Mouse (Mus musculus): ENCODE data around the gene Kmt2c. TPM values are rescaled to one million over a fixed set of nuclear protein-coding genes. Genes with fewer than 3 reads are reported as not detected.

Kmt2c gene
- polyA plus RNA-seq (2012; rRNA removed) = 37.7 and 38.3 TPM in 2 replicates

DNA sequence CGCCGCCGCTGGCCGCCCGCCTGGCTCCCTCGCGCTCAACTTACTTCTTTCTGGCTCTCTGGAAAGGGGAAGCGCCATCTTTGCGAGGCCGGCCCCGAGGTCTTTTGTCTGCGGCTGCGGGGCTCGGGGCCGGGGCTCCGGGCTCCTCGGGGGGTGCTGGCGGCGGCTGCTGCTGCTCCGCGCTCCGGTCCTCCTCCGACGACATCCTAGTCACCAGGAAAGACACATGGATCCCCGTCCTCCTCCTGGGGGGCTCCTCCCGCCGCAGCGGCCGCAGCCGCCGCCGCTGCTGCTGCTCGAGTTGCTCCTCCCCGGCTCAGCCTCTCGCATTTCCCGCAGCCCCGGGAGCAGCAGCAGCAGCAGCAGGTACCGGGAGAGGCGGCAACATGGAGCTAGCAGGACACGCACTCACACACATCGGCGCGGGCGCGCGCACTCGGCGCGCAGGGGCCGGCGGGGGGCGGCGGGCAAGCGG, at the start of gene Kmt2c:
Gene Kmt2c, minus strand, starts transcription at position 438 of the 475 bp plus-strand sequence.
- Histone ChIP-seq H3K27ac (ENCODE audit: insufficient read depth, low read length) (peak within 1 kb of the TSS; percentile 99), H3K4me3 (ENCODE audit: insufficient read depth, low read length) (peak within 1 kb of the TSS; percentile 85), H3K4me1 (ENCODE audit: control insufficient read depth, insufficient read depth, low read length) (peaks cover 3% of the 10 kb centered on the region; the same call in 1 of the 2 replicates)
- TF ChIP-seq CTCF (IDR thresholded peaks at IDR 0.05; ENCODE audit: extremely low read depth, insufficient read depth, low read length) (no peak), POLR2A (IDR thresholded peaks at IDR 0.05; ENCODE audit: extremely low read depth, insufficient read depth, low read length) (peak; percentile 69; the same call in 1 of the 2 replicates)

- Histone ChIP-seq H3K4me3 (ENCODE audit: insufficient read depth, low read length) (no peak overlapping the region), H3K27ac (ENCODE audit: insufficient read depth, low read length) (no peak overlapping the region), H3K4me1 (ENCODE audit: control insufficient read depth, insufficient read depth, low read length) (no peaks in the 10 kb centered on the region)
- TF ChIP-seq CTCF (IDR thresholded peaks at IDR 0.05; ENCODE audit: extremely low read depth, insufficient read depth, low read length) (no peak), POLR2A (IDR thresholded peaks at IDR 0.05; ENCODE audit: extremely low read depth, insufficient read depth, low read length) (no peak)
These were observed 48.3 kb upstream of the Kmt2c start for GRCm38 (mm10) chr5:25546912-25547311.

- TF ChIP-seq CTCF (IDR thresholded peaks at IDR 0.05; ENCODE audit: extremely low read depth, insufficient read depth, low read length) (no peak), POLR2A (IDR thresholded peaks at IDR 0.05; ENCODE audit: extremely low read depth, insufficient read depth, low read length) (no peak)
- no peak overlapping the region for H3K27ac ChIP-seq (ENCODE audit: insufficient read depth, low read length)
- H3K4me3 ChIP-seq (ENCODE audit: insufficient read depth, low read length) = no peak overlapping the region
- no peaks in the 10 kb centered on the region for H3K4me1 ChIP-seq (ENCODE audit: control insufficient read depth, insufficient read depth, low read length)
These were observed 46.0 kb upstream of the Kmt2c start for GRCm38 (mm10) chr5:25544566-25544965.

- no peak for TF ChIP-seq CTCF (IDR thresholded peaks at IDR 0.05; ENCODE audit: extremely low read depth, insufficient read depth, low read length)
- TF ChIP-seq POLR2A (IDR thresholded peaks at IDR 0.05; ENCODE audit: extremely low read depth, insufficient read depth, low read length) = no peak
- Histone ChIP-seq H3K4me1 (ENCODE audit: control insufficient read depth, insufficient read depth, low read length) (no peaks in the 10 kb centered on the region), H3K4me3 (ENCODE audit: insufficient read depth, low read length) (no peak overlapping the region), H3K27ac (ENCODE audit: insufficient read depth, low read length) (no peak overlapping the region)
These were observed 45.5 kb upstream of the Kmt2c start for GRCm38 (mm10) chr5:25544061-25544460.

DNA sequence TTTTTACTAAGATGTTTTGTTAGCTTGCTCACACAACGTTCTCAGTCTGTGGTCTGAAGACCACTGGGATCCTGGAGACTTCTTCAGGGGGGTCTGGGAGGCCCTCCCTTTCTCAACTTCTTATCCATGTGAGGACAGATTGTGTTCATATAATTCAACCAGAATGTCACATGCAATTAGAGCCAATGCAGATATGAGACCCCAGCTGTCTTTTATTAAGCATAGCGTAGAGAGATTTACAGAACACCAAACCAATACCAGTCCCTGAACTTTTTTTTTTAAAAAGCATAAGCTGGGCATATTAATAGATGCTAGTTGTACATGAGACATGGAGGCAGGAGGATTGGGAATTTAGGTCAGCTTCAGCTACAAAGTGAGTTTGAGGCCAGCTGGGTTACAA, 43.1 kb upstream of the Kmt2c start:
- H3K4me1 ChIP-seq (ENCODE audit: control insufficient read depth, insufficient read depth, low read length) = no peaks in the 10 kb centered on the region
- H3K27ac ChIP-seq (ENCODE audit: insufficient read depth, low read length) = no peak overlapping the region
- no peak overlapping the region for H3K4me3 ChIP-seq (ENCODE audit: insufficient read depth, low read length)
- TF ChIP-seq POLR2A (IDR thresholded peaks at IDR 0.05; ENCODE audit: extremely low read depth, insufficient read depth, low read length) (no peak), CTCF (IDR thresholded peaks at IDR 0.05; ENCODE audit: extremely low read depth, insufficient read depth, low read length) (no peak)

DNA sequence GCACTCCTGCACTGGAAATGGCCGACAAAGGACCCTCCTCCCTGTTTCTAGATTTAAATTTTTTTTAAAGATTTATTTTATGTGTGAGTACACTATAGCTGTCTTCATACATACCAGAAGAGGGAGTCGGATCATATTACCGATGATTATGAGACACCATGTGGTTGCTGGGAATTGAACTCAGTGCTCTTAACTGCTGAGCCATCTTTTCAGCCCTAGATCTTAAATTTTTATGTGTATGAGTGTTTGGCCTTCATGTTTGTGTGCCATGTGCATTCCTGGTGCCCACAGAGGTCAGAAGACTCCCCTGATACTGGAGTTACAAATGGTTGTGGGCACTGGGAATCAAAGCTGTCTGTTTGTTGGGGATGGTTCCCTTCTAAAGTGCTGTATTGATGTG, 42.3 kb upstream of the Kmt2c start:
- TF ChIP-seq POLR2A (IDR thresholded peaks at IDR 0.05; ENCODE audit: extremely low read depth, insufficient read depth, low read length) (no peak), CTCF (IDR thresholded peaks at IDR 0.05; ENCODE audit: extremely low read depth, insufficient read depth, low read length) (no peak)
- Histone ChIP-seq H3K4me3 (ENCODE audit: insufficient read depth, low read length) (no peak overlapping the region), H3K27ac (ENCODE audit: insufficient read depth, low read length) (no peak overlapping the region), H3K4me1 (ENCODE audit: control insufficient read depth, insufficient read depth, low read length) (no peaks in the 10 kb centered on the region)

DNA sequence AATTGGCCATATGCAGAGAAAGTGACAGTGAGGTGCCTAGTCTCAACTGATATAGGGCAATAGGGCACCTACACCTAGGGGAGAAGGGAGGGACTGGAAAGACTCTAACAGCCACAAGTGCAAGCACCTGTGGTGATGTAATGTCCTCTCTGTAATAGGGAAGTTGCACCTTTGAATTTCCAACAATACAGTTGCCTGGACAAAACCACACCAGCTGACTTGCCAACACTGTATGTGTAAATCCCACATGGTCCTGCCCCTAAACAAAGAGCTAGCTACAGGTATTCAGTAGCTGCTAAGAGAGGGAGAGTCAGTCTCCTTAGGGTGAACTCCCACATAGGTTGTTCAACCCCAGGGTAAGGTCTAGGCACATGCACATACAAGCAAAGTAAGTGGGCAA, 41.8 kb upstream of the Kmt2c start:
- H3K27ac ChIP-seq (ENCODE audit: insufficient read depth, low read length) = no peak overlapping the region
- no peaks in the 10 kb centered on the region for H3K4me1 ChIP-seq (ENCODE audit: control insufficient read depth, insufficient read depth, low read length)
- no peak overlapping the region for H3K4me3 ChIP-seq (ENCODE audit: insufficient read depth, low read length)
- TF ChIP-seq POLR2A (IDR thresholded peaks at IDR 0.05; ENCODE audit: extremely low read depth, insufficient read depth, low read length) (no peak), CTCF (IDR thresholded peaks at IDR 0.05; ENCODE audit: extremely low read depth, insufficient read depth, low read length) (no peak)

DNA sequence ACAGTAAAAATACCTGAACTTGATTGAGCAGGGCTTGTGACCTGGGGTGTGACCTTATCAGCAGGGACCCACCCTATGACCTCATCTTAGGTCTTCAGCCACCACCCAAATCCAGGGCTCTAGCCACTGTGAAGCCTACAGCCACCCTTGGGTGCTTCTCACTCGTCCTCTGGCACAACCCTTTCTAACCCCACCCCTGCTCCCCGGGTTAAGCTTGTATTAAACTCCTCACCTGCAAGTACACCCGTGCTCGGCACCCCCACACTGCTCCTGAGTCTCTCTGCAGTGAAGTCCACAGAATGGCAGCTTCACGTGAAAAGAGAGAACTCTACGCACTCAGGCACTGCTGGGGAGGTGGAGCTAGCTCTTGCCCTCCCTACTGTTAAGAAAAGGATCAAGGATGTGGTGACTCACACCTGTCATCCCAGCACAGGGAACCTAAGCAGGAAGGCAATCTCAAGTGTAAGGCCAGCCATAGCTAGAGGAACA, 38.4 kb upstream of the Kmt2c start:
- TF ChIP-seq POLR2A (IDR thresholded peaks at IDR 0.05; ENCODE audit: extremely low read depth, insufficient read depth, low read length) (no peak), CTCF (IDR thresholded peaks at IDR 0.05; ENCODE audit: extremely low read depth, insufficient read depth, low read length) (no peak)
- H3K4me1 ChIP-seq (ENCODE audit: control insufficient read depth, insufficient read depth, low read length) = no peaks in the 10 kb centered on the region
- no peak overlapping the region for H3K27ac ChIP-seq (ENCODE audit: insufficient read depth, low read length)
- no peak overlapping the region for H3K4me3 ChIP-seq (ENCODE audit: insufficient read depth, low read length)

DNA sequence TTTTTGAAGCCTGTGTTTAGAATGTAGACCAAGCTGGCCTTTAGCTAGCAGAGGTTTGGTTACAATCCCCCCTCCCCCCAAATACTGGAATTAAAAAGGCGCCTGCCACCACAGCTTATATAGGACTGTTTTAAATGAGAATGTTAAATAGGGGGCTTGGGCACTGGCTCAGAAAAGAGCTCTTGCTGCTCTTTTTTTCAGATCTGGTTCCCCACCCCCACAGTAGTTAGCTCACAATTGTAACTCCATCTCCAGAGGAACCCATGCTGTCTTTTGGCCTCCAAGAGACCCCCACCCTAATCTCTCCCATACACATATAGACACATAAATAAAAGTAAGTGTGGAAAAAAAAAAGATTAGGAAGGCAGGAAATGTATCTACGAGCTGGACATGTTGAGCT, 37.9 kb upstream of the Kmt2c start:
- Histone ChIP-seq H3K4me3 (ENCODE audit: insufficient read depth, low read length) (no peak overlapping the region), H3K4me1 (ENCODE audit: control insufficient read depth, insufficient read depth, low read length) (no peaks in the 10 kb centered on the region), H3K27ac (ENCODE audit: insufficient read depth, low read length) (no peak overlapping the region)
- TF ChIP-seq CTCF (IDR thresholded peaks at IDR 0.05; ENCODE audit: extremely low read depth, insufficient read depth, low read length) (no peak), POLR2A (IDR thresholded peaks at IDR 0.05; ENCODE audit: extremely low read depth, insufficient read depth, low read length) (no peak)

DNA sequence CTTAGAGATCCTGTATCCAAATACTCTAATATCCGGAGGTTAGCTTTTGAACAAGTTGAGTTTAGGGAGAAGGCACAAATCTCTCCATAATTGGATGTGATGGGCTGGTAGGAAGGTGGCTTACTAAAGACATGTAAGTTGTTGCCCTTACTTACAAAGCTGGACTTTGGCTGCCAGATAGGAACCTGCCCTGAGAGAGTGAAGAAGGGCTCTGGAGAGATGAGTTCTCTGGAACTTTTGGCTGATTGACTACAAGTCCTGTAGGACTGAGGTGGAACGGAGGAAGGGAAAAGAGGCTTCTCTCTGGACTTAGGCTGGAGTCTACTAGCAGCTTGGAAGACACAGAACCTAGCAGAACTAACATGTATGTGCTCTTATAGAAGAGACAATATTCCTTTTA, 37.0 kb upstream of the Kmt2c start:
- Histone ChIP-seq H3K27ac (ENCODE audit: insufficient read depth, low read length) (no peak overlapping the region), H3K4me1 (ENCODE audit: control insufficient read depth, insufficient read depth, low read length) (no peaks in the 10 kb centered on the region), H3K4me3 (ENCODE audit: insufficient read depth, low read length) (no peak overlapping the region)
- TF ChIP-seq POLR2A (IDR thresholded peaks at IDR 0.05; ENCODE audit: extremely low read depth, insufficient read depth, low read length) = no peak
- no peak for TF ChIP-seq CTCF (IDR thresholded peaks at IDR 0.05; ENCODE audit: extremely low read depth, insufficient read depth, low read length)

Data from cortical plate, adult 2 months (tissue).